Mouse (Mus musculus): ENCODE data around the gene Dgki. TPM values are rescaled to one million over a fixed set of nuclear protein-coding genes. Genes with fewer than 3 reads are reported as not detected.
A peak's percentile ranks its signal among the peaks of the same experiment; 100 is the strongest.

Gene Dgki
- total RNA-seq, 2 experiments from 2014 or later, result 84.9 to 85.1 TPM

GRCm38 (mm10) chr6:36931473-36931872 is 368.5 kb downstream of the Dgki start:
- DNase-seq (ENCODE audit: low spot score in 2 of 2), result no peak

DNA sequence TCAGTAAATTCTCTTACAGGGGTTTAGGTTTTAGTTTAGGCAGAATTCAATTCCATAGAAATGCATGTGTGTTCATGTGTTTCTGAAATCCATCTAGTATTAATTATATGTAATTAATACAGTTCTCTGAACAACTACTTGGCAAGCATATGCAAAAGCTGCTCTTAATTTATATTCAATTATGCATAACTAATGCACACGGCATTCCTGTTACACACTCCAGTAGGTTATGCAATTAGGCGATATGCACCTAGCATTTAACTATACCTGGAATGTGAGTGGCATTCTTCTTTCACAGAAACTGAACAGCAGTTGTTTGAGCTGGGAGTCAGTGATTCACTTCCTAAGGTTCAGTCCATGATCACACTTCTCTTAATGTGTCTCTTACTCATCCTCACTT is 370.2 kb downstream of the Dgki start:
- DNase-seq (ENCODE audit: low spot score in 2 of 2), result no peak

DNA sequence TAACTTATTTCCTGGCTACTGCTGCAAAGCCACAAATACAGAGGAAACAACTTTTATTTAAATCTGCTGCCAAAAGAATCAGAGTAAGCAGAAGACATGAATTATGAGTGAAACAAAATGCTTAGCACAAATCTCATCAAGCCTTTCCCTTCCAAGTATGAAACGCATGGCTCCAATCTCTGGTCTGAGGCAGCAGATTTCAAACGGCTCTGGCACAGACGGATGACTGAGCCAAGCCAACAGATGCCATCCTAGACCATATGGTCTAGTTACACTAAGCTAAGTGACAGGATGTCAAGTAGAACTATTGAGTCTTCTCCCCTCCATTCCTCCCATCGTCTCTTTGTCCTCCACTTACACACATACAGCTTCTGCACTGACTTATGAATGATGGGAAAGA is 373.5 kb downstream of the Dgki start:
- no peak for DNase-seq (ENCODE audit: low spot score in 2 of 2)

GRCm38 (mm10) chr6:36922006-36922405 is 378.0 kb downstream of the Dgki start:
- no peak for DNase-seq (ENCODE audit: low spot score in 2 of 2)

DNA sequence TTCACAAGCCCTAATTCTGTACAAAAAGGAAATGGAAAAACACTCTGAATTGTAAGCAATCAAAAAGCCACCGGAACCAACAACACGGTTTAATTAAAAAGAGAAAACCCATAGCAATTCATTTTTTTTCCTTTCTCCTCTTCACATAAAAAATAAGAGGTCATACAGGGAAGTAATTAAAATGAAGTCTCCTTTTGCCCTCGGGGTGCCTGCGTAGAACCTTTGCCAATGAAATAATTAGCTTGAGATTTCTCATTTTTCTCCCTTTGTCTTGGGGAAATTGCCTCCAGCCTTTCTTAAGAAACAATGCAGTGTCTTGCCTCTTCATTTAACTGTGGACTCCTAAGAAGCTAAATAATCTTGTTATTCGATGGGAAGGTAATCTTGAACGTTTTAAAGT is 388.4 kb downstream of the Dgki start:
- DNase-seq (ENCODE audit: low spot score in 2 of 2), result no peak

DNA sequence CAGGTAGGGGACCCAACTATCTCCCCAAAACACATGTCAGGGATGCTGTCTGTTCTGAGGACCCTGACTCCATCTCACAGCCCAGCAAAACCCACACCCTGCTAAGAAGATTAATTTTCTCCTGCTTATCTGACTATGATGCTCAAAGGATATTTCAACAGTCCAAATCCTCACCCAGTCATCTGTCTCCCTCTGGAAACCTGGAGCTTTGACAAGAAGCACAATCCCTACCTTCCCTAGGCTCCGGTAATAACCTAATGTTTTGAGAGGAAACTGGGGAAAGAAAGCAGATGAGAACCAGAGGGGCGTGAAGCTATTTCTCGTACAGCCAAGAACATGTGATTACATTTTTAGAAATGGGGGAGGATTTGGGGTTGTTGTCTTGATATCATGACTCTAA is 392.8 kb downstream of the Dgki start:
- no peak for DNase-seq (ENCODE audit: low spot score in 2 of 2)

- DNase-seq (ENCODE audit: low spot score in 2 of 2), result no peak
These were observed 394.0 kb downstream of the Dgki start for GRCm38 (mm10) chr6:36905965-36906364.

- no peak for DNase-seq (ENCODE audit: low spot score in 2 of 2)
These were observed 395.1 kb downstream of the Dgki start for GRCm38 (mm10) chr6:36904911-36905310.

DNA sequence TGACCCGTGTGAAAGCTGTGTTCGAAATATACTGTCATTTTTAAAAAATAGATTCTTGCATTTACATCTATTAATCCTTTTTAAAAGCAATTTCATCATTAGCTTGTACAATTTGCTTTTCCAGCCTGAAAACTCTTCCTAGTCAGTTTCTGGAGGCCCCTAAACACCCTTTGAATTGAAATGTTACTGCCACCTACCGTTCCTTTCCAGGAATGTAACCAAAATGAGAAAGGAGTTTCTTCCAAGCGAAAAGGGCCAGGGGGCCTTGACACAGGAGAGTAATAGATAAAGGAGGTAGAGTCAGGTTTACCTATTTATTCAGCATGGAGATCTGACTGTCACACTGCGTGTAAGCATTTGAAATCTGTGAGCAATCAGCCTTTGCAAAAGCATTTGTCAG is 396.2 kb downstream of the Dgki start:
- DNase-seq (ENCODE audit: low spot score in 2 of 2), result peak; percentile 47 to 72

- no peak for DNase-seq (ENCODE audit: low spot score in 2 of 2)
These were observed 396.7 kb downstream of the Dgki start for GRCm38 (mm10) chr6:36903159-36903794.

DNA sequence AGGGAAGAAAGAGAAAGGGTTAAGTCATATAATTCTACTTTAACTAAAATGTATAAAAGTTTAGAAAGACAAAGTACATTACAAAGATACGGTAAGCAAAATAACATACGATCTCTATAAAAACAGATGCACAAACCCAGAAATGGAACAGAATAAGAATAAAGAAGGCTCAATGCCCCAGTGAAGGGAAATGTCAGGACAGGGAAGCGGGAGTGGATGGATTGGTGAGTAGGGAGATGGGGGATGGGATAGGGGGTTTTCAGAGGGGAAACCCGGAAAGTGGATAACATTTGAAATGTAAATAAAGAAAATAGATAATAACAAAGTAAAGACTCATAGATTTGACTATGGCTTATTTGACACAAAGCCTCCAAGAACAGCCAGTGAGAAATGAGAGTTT is 400.1 kb downstream of the Dgki start:
- no peak for DNase-seq (ENCODE audit: low spot score in 2 of 2)

DNA sequence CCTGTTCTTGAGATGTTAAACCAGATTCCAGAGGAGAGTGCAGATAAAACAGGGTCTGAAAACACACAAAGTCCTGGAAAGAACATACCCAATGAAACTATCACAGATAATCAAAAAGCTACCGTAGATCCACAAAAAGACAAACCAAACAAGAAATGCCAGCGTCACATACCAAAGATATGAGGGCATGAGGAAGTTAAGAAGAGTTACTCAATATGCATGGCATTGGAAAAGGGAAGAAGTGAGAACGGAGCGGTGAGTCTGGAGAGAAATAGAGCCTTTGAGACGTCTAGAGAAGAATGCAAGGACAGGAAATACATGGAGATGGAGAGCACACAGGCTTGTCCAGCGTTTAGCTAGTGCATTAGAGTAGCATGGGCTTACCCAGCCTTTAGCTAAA is 401.6 kb downstream of the Dgki start:
- DNase-seq (ENCODE audit: low spot score in 2 of 2), result no peak

- DNase-seq (ENCODE audit: low spot score in 2 of 2), result no peak
These were observed 402.3 kb downstream of the Dgki start for GRCm38 (mm10) chr6:36897616-36898149.

DNA sequence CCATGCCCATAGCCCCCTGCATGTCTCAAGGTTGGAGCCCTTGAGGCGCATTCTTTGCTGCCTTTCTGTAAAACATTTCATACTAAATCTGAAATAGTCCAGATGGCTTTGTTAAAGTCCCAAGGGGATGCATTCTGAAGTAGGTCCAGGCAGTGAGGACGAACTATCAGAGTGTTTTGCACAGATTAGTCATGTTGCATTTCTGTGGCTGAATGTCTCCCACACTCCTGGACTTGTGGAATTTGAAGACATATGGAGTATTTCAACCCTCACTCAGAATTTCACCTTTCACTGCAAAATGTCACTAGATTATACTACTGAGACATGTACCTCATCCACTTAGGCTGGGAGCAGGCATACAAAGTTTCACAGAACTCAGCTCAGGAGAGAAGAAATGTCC is 403.3 kb downstream of the Dgki start:
- DNase-seq (ENCODE audit: low spot score in 2 of 2), result no peak

DNA sequence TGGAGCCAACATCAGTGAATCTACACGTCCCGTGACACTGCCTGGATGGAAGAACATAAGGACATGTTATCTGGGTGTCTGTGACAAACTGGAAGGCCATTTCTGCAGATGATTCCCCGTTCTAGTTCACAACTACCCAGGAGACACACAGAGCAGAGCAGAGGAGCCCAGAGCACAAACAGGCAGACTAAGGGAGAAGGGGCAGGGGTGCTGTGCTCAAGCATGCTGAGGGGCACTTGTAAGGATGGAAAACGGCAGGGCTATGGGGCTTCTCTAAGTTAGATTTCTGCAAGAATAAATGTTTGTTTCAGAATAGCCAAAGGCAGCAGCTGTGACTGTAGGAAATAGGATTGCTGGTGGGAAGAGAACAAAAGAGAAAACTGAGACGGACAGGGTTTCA is 408.2 kb downstream of the Dgki start:
- no peak for DNase-seq (ENCODE audit: low spot score in 2 of 2)

DNA sequence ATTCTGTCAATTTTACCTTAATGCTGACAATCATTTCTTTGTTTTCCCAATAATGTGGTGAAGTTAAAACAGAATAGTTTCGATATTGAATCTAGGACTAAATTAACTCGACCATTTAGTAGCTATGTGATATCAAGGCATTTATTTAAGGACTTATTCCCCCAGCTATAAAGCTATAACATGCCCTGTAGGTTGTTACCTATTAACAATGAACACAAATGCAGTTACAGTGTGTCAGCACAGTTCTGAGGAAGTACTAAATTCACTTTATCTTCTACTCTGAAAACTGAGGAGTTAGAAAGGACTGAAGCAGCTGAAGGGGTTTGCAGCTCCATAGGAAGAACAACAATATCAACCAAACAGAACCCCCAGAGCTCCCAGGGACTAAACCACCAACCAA is 409.2 kb downstream of the Dgki start:
- no peak for DNase-seq (ENCODE audit: low spot score in 2 of 2)

GRCm38 (mm10) chr6:36890296-36890695 is 409.7 kb downstream of the Dgki start:
- no peak for DNase-seq (ENCODE audit: low spot score in 2 of 2)

GRCm38 (mm10) chr6:36881309-36881708 is 418.7 kb downstream of the Dgki start:
- DNase-seq (ENCODE audit: low spot score in 2 of 2), result no peak

DNA sequence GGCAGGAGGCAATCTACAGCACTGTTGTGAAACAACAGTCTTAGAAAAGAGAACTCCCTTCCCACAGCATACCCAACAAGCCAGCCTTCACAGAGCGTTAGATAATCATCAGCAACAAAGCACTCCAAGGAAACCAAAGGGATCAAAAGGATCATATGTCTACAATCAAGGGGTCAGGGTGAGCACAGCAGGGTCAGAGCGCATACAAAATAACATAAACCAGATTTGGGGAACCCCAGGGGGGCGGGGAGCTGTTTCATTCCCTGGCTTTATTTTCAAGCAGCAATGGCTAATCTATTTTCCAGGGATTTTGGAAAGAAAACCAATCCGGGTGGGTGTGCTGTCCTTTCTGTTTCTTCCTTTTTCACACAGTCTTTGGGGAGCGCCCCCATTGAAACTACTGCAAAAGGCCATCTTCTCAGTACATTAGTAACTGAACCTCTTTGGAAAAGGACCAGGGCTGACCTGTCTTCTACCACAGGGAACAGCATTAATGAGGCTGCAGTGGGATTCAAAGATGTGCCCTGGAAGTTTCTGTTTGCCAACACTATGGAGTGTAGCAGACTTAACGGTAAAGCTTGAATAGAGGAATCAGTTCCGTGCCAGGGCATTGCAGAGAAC is 419.2 kb downstream of the Dgki start:
- DNase-seq (ENCODE audit: low spot score in 2 of 2), result no peak

GRCm38 (mm10) chr6:36877399-36877798 is 422.6 kb downstream of the Dgki start:
- no peak for DNase-seq (ENCODE audit: low spot score in 2 of 2)

- DNase-seq (ENCODE audit: low spot score in 2 of 2), result no peak
These were observed 423.6 kb downstream of the Dgki start for GRCm38 (mm10) chr6:36876426-36876825.

- DNase-seq (ENCODE audit: low spot score in 2 of 2), result no peak
These were observed 424.1 kb downstream of the Dgki start for GRCm38 (mm10) chr6:36875926-36876325.

DNA sequence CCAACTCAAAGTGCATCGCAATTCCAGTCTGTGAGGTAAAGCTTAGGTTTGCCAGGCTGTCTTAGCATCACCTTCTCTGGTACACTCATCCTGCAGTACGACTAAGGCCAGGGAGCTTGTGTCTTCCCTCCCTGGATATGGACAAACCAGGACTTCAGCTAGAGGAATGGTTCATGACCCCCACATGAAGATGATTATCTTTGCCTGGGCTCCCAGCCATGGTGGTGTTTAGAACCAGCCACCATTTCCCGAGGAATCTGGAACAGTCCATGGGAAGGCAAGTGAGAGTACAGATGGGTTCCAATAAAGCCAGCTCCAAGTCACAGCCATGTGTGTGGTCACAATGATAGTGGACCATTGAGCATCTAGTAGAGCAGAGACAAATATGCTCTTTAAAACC is 427.1 kb downstream of the Dgki start:
- no peak for DNase-seq (ENCODE audit: low spot score in 2 of 2)

All from left cerebral cortex, adult 18-20 months (tissue).